Mouse (Mus musculus): ENCODE results near the gene Grin2b.
"Not testable (repeated sequence)": the region's sequence is repeated elsewhere in the genome, so short reads cannot be mapped to it uniquely, and the experiment has no call there.

Gene Grin2b

DNA sequence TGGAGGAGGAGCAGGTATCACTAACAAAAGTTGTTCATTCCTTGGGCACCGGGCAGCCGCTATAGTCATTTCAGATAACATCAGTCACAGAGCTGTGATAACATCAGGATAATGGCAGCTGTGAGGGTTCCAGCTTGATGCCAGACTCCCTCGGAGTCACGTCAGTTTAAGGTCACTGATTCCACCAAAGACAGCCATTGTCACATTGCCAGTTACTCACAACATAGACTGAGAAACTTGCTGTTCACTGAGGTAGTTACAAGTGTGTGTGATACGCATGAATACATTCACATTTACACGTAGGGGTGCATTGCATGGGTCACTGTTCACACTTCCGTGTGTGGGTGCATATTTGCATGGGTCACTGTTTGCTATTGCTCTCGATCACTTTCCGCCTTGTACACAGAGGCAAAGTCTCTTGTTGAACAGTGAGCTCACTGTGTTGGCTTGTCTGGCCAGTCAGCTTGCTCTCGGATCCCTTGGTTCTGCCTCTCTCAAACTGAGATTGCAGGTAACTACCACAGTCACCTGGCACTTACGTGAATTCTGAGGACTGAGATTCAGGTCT is 383.6 kb downstream of the Grin2b start:
- DNase-seq: no peak

DNA sequence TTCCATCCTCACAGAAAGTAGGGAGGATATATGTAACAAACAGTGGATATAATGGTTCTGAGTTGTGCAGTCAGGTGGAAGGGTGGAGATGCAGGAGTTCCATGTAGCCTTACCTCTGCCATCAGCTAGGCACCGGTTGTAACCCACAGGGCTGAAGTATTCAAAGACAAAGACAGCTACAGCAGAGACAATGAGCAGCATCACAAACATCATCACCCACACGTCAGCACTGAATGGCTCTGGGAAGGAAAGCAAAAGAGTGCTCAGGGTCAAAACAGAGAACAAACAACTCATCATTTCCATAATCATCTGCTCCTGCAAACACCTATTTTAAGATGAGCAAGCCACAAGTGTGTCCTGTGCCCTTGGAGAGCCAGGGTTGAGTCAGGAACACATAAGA is 398.6 kb downstream of the Grin2b start:
- no peak for DNase-seq

DNA sequence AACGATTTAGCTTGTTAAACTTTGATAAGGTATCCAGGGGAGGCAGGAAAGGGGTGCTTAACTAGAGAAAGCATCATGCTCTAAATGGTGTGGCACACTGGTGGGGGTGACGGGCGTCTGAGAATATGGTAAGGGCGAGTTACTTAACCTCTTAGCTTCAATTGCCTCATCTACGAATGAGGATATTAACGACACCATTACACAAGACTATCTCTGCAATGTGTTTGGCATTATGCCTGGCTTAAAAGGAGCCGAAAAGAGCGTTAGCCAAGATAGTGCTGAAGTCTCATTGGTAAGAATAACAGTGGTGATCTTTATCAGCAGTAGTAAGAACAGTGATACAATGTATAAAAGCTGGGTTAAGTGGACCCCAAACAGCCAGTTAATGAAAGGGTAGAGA is 405.7 kb downstream of the Grin2b start:
- DNase-seq: no peak

DNA sequence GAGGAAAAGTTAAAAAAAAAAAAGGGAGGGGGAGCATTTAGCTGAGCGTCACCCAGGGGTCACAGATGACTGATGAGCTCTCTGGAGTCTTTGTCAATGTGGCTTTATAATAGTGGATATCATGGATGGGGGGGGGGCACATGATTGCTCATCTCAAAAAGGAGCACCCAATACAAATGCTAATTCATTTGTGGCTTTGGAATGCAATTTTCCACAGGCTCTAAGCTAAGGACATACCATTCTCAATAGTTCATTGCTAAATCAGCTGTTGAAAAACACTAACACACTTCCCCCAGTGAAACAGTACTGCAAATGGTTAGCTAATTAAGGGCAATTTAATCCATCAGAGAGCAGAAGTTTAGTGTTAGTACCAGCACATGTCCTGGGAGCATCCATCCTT is 414.6 kb downstream of the Grin2b start:
- DNase-seq: no peak

DNA sequence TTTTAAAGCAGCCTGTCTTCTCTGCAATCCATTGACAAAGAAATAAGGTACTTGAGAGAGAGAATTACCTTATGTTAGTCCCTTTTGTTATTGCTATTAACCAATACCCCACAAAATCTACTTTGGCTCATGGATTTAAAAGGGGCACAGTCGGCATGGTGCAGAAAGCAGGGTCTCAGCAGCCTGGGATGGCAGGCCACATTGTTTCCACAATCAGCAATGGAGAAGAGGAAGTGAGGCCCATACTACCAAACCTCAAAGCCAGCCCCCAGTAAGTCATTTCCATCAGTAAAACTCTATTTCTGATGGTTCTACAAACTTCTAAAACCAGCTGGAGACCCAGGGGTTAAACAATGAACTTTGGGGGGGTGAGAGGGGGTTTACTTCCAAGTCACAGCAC is 417.2 kb downstream of the Grin2b start:
- no peak for DNase-seq

DNA sequence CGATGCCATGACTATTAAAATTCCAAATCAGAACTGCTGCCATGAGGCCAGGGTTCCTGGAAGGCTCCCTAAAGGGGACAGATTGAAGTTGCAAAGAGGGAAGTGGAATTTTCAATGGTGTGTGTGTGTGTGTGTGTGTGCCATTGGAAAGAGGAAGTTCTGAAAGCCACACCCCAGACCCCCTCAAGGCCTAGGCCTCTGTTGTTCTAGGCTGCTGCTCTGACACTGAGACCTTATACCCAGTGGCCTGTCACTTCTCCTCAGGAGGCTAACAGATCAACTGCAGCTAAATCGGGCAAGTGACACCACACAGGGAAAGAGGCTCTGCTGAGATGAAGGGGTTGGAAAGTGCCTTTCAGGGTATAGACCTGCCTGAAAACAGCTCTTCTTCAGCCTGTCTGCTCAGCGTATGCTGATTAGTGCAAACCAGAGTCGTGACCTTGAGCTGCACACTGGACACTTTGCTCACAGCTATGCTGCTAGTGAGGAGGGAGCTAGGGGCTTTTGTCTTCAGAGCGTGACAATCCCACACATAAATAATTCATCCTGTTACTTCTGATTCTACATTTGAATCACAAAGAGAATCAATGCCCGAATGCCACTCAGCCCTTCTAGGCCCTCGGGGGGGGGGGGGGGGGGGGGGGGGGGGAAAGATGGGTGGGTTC is 424.8 kb downstream of the Grin2b start:
- DNase-seq: no peak

DNA sequence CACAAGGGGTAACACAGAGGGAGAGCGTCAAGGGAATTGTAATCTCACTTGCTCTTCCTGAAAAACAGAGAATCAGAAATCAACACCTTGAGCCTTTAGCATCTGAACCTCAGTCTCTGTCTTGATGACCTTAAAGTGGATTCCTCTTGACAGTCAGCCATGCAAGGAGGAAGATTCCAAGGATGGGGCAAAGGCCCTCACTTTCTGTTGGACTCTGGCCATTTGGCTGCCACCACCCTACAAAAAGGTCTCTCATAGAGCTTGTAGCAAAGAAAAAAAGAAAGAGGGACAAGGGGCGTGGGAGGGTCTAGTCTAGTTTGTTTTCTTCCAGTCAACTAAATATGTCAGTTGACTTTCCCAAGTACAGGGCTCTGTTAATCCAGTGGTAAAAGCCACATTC is 427.7 kb downstream of the Grin2b start:
- no peak for DNase-seq

DNA sequence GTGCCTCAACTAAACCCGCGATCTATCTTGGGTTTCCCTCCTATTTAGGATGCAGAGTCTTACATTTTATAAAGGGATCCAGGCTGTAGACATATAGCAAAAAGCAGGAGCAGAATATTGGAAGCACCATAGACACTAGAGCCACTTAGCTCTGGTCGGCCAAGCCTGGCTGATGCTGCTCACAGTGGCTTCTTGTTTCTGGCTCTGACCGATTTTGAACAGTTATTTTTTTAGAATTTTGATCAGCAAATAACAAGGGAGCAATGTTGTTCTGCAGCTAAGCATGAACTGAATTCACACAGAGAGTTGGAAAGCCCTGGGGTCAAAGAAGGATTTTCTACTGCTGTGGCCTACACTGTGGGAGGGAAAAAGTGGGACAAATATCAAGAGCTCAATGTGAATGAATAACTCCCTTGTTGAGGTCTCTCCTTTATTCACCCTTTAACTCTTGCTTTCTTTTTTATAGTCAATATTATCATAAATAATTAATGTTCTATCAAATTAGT is 439.0 kb downstream of the Grin2b start:
- DNase-seq: no peak

DNA sequence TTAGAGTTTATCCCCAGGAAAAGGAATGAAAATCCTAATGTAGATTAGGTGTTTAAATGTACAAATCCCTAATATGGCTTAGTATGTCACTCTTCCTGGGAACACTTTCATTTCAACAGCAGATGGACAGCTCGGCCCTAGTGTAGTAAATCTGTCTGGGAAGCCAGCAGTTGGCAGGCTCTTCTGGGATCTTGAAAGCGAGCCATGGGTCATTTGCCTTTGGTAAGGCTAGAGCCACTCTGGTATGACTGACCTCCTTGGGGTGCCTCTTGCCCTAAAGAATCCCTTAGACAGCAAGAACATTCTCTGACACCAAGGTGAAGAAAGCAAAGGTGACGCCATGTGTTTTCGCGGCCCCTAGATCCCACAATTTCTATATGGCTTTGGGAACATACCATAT is 446.2 kb downstream of the Grin2b start:
- no peak for DNase-seq

DNA sequence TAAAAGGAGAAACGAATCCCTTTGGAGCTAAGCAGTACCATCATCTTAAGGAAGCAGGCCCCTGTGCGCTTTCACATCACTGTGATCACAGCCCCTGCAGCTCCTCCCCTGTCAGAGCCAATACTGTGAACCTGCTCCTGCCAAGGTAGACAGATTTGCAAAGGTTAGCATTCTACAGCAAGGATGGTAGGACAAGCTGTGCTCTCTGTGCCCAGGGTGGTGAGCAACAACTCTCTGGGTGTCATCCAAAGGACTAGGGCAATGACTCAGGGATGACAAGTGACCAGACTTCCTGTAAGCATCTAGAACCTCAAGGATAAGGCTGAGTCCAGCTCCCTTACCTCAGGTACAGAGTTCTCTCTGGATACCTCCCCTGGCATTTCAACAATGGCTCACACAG is 451.6 kb downstream of the Grin2b start:
- DNase-seq: no peak

DNA sequence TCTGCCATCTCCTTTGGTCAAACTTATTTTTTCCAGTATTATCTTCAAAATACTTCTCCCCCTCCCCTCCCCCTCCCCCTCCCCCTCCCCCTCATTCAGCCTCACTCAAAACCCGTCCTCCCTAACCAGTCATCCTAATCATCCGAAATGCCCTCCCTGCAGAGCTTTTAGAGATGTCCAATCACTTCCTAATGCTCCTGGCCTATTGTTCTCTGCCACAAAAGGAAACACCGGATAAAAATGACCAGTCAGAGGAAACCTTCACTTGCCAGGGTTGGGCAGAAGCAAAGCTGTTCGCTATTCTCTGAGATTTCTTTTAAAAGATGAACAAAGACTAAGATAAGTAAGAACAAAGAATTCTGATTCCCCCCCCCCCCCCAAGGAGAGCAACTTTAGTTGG is 458.4 kb downstream of the Grin2b start:
- DNase-seq: no peak

DNA sequence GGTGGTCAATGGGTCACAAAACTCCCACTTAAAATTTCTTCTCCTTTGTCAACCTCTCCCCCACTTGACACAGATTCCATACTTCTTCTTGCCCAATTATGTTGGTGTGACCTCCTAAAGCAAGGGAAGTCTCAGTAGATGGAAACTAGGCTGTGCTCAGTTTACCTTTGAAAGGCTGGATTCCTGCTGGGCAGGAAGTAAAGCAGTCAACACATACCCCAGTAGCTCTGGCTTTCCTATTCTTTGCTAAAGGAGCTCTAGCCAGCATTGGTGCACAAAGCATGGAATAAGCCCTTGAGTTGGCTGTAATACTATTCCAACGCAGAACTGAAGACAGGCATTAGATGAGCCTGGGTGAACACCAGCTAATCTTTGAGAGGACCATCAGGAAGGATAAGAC is 459.1 kb downstream of the Grin2b start:
- DNase-seq: no peak

DNA sequence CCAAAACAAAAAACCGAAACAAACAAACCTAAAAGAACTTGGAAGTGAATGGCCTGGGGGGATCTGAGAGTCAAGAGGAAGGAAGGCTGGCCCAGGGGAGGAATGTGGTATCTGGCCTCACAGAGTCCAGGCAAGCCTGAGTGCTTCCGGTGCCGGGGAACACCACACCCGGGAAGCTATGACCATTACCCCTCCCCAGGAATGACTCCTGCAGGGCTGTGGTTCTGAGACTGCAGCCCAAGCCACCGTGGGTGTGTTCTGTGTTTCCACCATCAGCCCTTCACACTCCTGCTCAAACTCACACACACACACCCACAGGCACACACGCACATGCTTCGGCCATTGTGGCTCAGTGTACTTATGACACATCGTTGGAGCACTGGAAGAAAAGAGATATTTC is 459.6 kb downstream of the Grin2b start:
- no peak for DNase-seq

DNA sequence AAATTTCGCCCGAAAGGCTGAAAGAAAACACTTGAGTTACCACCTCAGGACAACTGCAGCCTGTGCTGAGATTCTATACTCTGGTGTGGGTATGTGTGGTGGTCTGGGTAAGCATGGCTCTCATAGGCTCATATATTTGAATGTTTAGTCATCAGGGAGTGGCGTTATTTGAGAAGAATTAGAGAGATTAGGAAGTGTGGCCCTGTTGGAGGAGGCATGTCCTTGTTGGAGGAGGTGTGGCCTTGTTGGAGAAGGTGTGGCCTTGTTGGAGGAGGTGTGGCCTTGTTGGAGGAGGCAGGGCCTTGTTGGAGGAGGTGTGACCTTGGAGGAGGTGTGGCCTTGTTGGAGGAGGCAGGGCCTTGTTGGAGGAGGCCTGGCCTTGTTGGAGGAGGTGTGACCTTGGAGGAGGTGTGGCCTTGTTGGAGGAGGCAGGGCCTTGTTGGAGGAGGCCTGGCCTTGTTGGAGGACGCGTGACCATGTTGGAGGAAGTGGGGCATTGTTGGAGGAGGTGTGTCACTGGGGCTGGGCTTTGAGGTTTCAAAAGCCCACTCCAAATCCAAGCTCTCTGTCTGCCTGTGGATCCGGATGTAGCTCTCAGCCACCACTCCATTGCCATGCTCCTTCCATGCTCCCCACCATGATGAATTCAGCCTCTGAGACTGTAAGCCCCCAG is 466.3 kb downstream of the Grin2b start:
- not testable (repeated sequence) for DNase-seq

DNA sequence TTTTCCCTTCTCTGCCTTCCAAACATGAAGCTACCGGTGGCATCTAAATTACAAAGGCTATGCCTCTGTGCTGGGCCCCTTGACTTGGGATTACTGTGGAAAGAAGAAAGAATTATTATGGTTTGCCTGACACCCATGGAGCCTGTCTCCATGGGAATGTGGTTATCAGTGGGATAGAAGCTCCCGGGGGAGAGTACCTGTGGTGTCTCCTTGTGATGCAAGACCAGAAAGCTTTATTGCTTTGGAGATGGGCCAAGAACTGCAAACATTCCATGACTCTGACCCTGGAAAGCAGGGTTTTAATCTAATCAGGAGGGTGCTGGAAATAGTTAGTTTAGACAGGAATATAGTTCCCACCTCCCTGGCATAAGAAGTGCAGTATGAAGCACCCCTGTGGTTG is 469.7 kb downstream of the Grin2b start:
- DNase-seq: no peak

DNA sequence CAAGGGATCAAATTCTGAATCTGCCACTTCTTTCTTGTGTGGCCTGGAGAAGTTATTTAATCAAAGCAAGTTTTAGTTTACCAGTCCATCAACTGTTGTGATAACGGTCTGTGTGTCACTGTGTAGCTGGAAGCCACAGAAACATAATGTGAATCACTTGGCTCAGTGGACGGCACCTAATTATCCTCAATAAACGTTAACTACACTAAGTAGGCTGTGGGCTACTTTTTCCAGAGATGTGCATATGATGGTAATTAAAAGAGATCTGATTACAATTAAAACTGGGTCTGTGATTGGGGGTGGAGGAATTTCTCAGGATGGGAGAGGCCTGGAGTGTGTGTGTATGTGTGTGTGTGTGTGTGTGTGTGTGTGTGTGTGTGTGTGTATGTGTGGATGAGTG is 471.9 kb downstream of the Grin2b start:
- no peak for DNase-seq

DNA sequence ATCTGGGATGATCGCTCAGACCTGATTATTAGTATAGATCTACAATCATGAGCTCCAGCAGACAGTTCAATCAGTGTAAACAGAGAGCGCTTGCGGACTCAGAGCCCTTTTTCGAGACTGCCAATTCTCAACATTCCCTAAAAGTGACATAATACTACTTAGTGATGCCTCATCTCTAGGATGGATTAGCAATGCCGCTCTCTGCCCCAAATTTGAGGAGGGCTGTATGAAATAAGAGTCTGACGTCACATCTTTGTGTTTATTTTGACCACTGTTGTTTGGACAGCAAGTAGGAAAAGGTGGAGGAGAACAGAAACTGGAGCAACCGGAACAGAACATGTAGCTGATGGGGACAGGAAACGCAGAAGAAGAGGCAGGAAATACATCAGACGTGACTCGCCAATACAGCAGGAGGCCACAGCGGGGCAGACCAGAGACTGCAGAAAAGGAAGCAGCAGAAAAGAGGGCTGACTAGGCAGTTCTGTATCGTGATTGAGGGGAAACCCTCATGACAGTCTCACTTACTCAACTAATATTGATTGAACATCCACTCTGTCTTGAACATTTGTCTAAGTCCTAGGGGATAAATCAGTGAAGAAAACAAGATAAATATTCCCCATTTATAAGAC is 472.5 kb downstream of the Grin2b start:
- DNase-seq: no peak

DNA sequence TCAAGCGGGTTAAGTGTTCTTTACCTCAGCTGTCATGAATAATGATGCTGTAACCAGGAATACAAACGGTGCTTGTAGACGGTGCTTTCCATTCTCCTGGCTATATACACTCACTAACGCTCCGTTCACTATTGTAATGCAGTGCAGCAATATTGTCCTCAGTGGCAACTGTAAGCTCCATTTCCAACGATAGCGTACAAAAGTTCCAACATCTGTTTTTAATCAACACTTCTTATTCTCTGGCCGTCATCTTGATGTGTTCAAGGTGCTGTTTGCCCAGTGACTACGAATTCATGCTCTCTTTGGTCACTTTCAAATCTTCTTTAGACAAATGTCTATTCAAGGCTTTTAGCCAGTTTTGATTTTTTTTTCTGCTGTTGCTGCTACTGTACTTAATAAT is 480.8 kb downstream of the Grin2b start:
- no peak for DNase-seq

DNA sequence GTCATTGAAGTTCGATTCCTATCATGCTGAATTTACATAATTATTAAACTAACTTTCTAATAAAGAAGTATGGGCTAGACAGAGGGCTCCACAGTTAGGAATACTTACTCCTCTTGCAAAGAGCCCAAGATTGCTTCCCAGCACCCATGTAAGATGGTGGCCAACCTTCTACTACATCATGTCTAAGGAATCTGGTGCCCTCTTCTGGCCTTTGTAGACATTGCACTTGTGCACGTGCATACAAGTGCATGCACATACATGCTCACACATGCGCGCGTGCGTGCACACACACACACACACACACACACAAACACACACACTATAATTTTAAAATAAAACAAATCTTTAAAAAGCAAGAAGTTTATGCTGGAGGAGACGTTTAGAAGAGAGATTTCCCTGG is 481.8 kb downstream of the Grin2b start:
- DNase-seq: no peak

DNA sequence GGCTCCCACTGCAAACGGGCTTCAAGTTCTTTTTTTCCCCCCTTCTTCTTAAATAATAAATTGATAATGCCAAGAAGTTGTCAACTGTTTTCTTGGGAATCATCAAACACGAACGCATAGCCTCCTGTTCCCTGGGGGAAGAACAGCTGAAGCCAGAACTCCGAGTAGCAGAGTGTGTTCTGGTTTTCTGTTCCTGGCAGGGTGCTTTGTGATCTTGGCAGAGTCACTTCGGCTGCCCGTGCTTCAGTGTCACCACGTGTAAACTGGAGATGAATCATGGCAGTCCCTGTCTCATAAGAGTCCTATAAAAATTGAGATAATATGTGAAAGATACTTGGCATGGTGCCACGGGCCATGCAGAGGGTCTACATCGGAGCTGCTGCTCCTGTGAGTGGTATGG is 485.4 kb downstream of the Grin2b start:
- DNase-seq: no peak

DNA sequence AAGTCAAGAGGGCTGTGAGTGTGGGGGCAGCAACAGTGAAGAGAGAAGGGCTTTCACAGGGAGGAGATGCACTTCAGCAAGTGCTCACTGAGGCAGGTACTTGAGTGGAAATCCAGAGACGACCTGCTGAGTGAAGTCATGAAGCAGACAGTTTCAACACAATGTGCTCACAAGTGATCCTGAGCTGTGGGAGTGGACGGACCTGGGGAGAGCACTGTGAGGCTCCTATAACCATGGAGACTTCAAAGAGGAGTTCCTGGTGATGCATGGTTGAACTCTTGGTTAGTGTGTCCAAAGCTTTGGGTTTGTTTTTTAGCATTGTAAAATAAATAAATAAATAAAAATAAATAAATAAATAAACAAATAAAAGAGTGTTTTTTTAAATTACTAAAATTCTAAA is 489.1 kb downstream of the Grin2b start:
- DNase-seq: no peak

DNA sequence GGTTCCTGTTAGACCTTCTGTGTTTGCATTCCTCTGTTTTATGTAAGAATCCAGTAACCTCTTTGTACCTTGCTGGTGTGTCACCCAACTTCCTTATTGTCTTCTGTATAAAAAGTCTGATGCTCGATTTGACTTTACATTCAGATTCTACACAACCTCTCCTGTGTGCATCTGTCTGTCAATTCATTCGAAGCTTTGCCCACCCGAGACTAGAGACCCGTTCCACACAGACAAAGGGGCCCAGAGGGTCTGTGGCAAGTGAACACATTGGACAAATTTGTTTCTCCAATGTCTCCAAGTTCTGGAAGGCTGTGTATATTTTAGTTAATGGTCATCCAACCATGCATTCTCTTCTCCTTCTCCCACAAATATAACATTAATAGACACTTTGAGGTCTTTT is 491.9 kb downstream of the Grin2b start:
- not testable (repeated sequence) for DNase-seq

DNA sequence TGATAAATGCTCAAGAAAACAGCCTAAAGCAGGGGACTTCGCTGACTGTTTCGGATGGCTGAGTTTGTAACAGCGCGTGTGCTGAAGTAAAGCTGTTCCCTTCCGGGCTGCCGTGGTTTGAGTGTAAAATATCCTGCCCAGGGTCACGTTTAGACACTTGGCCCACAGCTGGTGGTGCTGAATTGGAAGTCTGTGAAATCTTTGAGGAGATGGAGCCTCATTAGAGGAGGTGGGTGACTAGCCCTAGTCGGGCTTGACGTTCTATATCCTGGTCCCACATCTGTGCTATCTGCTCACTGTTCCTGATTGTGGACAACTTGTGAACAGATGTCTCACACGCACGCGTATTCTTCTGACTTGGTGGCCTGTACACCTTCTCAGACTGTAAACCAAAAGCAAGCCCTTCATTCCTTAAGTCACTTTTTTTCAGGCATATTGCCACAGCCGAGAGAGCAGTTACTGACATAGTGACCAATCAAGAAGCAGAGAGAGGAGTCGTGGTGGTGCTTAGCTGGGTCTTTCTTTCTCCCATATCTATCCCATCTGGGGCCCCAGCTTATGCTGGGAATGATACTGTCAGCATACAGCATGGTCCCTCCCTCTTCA is 493.1 kb downstream of the Grin2b start:
- no peak for DNase-seq

DNA sequence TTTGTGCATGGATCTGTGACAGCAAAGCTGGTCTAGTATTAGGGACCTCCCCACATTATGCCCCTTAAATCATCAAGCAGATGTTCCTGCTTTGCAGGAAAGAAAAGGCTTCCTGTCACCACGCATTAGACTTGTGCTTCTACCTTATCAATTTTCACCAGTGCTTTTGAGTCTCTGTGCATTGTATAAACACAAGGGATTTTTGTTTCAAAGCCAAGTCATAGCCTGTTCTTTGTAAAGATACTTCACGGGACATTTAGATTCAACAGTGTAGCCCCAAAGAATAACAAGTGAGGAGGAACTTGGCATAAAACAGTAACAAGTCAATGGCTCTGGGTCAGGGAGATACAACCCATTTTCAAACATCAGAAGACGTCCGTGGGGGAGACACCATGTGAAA is 498.9 kb downstream of the Grin2b start:
- DNase-seq: no peak

Data from thymus, adult 18-20 months (tissue).